Mouse (Mus musculus): ENCODE results near the gene Ccn6.

- TF ChIP-seq CTCF (conservative IDR thresholded peaks at IDR 0.05; ENCODE audit: low read length) = no peak
- TF ChIP-seq NANOG (IDR thresholded peaks at IDR 0.05; ENCODE audit: borderline replicate concordance, low read length) = no peak
- no peak for TF ChIP-seq POU5F1 (IDR thresholded peaks at IDR 0.05; ENCODE audit: borderline replicate concordance, low read length)
Measured at GRCm38 (mm10) chr10:39173077-39173476, 9.5 kb upstream of the Ccn6 start.
